Mouse (Mus musculus): Measurements from ENCODE around the gene Padi6. TPM values are rescaled to one million over a fixed set of nuclear protein-coding genes. Genes with fewer than 3 reads are reported as not detected.

Gene Padi6
- total RNA-seq, 2 experiments from 2014 or later, result not detected

- DNase-seq, result no peak
Observed at GRCm38 (mm10) chr4:140680731-140681397, 61.6 kb downstream of the Padi6 start.

DNA sequence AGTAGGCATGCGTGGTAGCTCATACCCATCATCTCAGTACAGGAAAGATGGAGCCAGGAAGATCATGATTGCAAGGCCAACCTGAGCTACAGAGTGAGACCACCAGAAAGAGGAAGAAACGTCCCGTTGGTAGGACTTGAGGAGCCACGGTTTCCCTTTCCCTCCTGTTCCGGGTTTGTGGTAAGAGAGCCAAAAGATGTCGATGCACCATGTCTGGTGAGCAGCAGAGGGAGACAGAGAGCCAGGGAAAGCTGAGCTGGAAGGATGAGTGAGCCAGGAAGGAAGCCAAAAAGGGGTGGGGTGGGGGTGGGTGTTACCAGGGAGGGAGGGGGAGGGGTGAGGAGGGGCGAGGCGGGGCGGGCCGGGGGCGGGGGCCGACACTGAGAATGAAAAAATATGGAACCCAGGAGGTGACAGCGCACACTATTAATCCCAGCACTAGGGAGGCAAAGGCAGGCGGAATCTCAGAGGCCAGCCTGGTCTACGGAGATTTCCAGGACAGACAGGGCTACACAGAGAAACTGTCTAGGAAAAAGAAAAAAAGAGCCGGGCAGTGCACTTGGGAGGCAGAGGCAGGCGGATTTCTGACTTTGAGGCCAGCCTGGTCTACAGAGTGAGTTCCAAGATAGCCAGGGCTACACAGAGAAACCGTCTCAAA lies 62.6 kb downstream of the Padi6 start:
- peak; percentile 91 for DNase-seq

DNA sequence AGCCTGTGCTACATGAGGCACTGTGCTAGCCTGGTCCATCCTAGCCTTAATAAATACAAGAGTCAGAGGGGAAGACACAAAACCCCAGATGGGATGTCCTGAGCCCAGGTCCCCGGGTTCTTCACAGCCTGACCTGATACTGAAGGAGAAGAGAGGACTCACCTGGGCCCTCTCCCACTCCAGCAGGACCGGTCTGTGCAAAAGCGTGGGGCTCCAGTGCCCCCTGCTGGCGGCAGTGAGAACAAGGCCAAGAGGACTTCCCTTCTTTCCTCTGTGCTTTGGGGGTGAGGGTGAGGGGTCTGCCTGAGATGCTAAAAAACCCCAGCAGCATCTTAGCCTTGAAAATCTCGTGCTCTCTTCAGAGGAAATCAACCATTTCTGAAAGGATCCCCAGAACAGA lies 63.4 kb downstream of the Padi6 start:
- DNase-seq, result peak; percentile 59

Small RNA genes within 50 kb of the gene (microRNA-seq; reads per million reads assigned to microRNA genes)
- 0 reads per million in 2 experiments for gene Gm23045
- gene Gm25951, result 0 reads per million in 2 experiments

Other genes with a start within 250 kb of the Padi6 start
- gene Arhgef10l, start 76.6 kb downstream of the Padi6 start, total RNA-seq (2021), result 10 to 100 TPM; 45.9 to 46.7 TPM
- gene Rcc2, start 42.1 kb downstream of the Padi6 start, total RNA-seq (2021), result 10 to 100 TPM; 38.2 to 38.5 TPM
- gene Padi4, start 31.6 kb upstream of the Padi6 start, total RNA-seq (2021), result under 1 TPM; 0.63 to 0.74 TPM
- gene Padi3, start 68.0 kb upstream of the Padi6 start, total RNA-seq (2021), result under 1 TPM; 0.19 to 0.38 TPM
- not detected for gene Padi1, start 103.1 kb upstream of the Padi6 start, total RNA-seq (2021)
- gene Padi2, start 163.7 kb upstream of the Padi6 start, total RNA-seq (2021), result under 1 TPM; 0.60 to 0.83 TPM
- gene Sdhb, start 218.6 kb upstream of the Padi6 start, total RNA-seq (2021), result 100 to 1,000 TPM; 633 to 638 TPM
- 10 to 100 TPM; 22.4 to 24.3 TPM for gene Atp13a2, start 244.2 kb upstream of the Padi6 start, total RNA-seq (2021)